Mouse (Mus musculus): ENCODE measurements at regions not wholly inside any gene's neighbourhood (a gene's known extent, or its start where the extent isn't known, plus 50 kb on each side); places are given as distances from the start of the nearest gene placed in this dataset.

DNA sequence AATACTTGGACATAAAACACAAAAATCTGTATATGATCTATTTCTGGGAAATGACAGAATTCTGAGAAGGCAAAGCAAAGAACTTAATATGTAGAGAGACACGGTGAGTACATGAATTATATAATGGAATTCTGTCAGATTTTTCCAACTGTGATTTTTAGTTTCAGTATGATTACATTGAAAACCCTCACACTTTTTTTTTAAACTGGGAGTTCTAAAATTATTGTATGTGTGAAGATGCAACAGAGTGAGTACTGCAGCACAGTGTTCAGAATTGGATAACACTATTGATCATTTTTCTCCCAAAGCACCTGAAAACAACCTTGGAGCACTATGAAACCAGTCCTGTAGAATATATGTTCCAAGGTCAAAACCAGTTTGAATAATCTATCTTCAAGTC is 797.7 kb downstream of the Brinp1 start:
- no peak for TF ChIP-seq CTCF (IDR thresholded peaks at IDR 0.05; ENCODE audit: low read depth)
- TF ChIP-seq EP300 (IDR thresholded peaks at IDR 0.05; ENCODE audit: low read depth): no peak

Data from liver, embryonic 14.5 days (tissue).